Mouse (Mus musculus): ENCODE data around the gene Tmem163. TPM values are rescaled to one million over a fixed set of nuclear protein-coding genes. Genes with fewer than 3 reads are reported as not detected.

Gene Tmem163
- total and polyA plus RNA-seq, 3 experiments = 0.05 TPM; not detected in 2

DNA sequence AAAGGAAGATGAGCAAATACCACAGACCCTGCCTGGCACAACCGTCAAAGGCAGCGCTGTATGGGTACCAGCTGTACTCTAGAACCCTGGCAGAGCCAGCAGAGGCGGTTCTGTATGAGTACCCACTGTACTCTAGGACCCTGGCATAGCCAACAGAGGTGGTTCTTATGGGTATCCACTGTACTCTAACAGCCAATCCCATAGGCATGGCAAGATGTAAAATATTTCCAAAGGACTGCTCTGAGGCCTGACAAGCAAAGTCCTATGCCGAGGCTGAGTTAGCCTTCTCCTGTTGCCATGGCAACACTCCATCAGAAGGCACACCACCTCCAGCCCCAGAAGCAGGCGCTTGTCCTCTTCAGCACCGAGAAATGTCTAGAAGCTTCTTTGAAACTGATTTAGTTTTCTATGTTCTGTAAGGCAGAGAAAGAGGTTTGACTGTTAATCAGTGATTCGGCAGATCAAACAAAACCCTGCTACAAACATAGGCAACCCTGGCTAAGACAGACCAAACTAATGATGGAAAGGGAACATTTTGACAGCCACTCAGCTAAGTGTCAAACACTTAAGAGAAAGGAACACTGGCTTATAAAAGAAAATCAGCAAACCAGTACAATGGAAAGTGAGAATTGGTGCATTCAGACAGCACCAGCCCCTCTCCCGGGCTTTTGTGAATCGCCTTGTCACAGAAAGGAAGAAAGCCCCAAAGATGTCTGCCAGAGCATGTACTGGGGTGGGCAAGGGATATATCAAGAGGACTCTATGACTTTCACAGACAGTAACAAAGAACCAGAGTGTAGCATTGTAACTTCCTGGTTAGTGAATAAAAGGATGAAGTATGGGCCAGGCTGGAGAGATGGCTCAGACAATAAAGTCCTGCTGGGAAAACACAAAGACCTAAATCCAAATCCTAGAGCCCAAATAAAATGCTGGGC, 75.4 kb downstream of the Tmem163 start:
- TF ChIP-seq TAL1 (conservative IDR thresholded peaks at IDR 0.05; ENCODE audit: low read depth, low read length) = no peak
- no peak for TF ChIP-seq POLR2AphosphoS5 (IDR thresholded peaks at IDR 0.05; ENCODE audit: insufficient replicate concordance, low read depth, low read length)
- no peak for TF ChIP-seq GATA2 (IDR thresholded peaks at IDR 0.05; ENCODE audit: borderline replicate concordance, low read depth, low read length)
- TF ChIP-seq CTCF (IDR thresholded peaks at IDR 0.05; ENCODE audit: low read depth, low read length) = no peak
- H3K4me1 ChIP-seq (ENCODE audit: insufficient read depth, low read depth, low read length) = no peaks in the 10 kb centered on the region
- no peak for ATAC-seq (ENCODE audit: extremely low read depth, insufficient number of reproducible peaks, low FRiP score, poor library complexity, severe bottlenecking)
- no peaks in the 10 kb centered on the region for H3K36me3 ChIP-seq (replicated peaks)
- H3K4me3 ChIP-seq (ENCODE audit: low read depth, low read length) = no peak overlapping the region
- no peak for DNase-seq (ENCODE audit: low spot score)
- H3K9me3 ChIP-seq (replicated peaks) = no peaks in the 10 kb centered on the region
- no peaks in the 10 kb centered on the region for H3K27me3 ChIP-seq (ENCODE audit: insufficient read depth, low read length)

DNA sequence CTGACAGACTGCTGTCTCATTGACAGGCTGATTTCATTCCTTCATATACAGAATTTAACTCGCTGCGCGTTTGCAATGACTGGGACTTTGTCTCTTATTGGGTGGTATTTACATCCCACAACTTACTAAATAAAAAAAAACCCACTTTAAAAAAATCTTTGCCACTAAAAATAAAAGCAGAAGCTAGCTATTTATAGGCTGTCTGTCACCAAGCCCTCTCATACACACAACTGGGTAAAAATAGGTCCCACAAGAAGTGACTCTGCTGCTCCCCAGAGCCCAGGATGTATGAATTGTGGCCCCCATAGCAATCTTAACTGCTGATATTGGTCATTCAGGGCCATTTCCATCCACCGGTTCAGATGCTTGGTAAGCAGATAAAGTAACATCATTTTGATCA, 83.2 kb downstream of the Tmem163 start:
- no peaks in the 10 kb centered on the region for H3K4me1 ChIP-seq (ENCODE audit: insufficient read depth, low read depth, low read length)
- no peaks in the 10 kb centered on the region for H3K27me3 ChIP-seq (ENCODE audit: insufficient read depth, low read length)
- no peak overlapping the region for H3K4me3 ChIP-seq (ENCODE audit: low read depth, low read length)
- no peak for TF ChIP-seq GATA2 (IDR thresholded peaks at IDR 0.05; ENCODE audit: borderline replicate concordance, low read depth, low read length)
- TF ChIP-seq POLR2AphosphoS5 (IDR thresholded peaks at IDR 0.05; ENCODE audit: insufficient replicate concordance, low read depth, low read length) = no peak
- TF ChIP-seq TAL1 (conservative IDR thresholded peaks at IDR 0.05; ENCODE audit: low read depth, low read length) = no peak
- no peak for TF ChIP-seq CTCF (IDR thresholded peaks at IDR 0.05; ENCODE audit: low read depth, low read length)
- no peak for TF ChIP-seq GATA1 (IDR thresholded peaks at IDR 0.05; ENCODE audit: borderline replicate concordance, low read length)
- DNase-seq (ENCODE audit: low spot score) = no peak
- H3K9me3 ChIP-seq (replicated peaks) = peaks cover 7% of the 10 kb centered on the region
- H3K36me3 ChIP-seq (replicated peaks) = no peaks in the 10 kb centered on the region
- ATAC-seq (ENCODE audit: extremely low read depth, insufficient number of reproducible peaks, low FRiP score, poor library complexity, severe bottlenecking) = no peak

GRCm38 (mm10) chr1:127595735-127596134, 83.6 kb downstream of the Tmem163 start:
- no peak for ATAC-seq (ENCODE audit: extremely low read depth, insufficient number of reproducible peaks, low FRiP score, poor library complexity, severe bottlenecking)
- no peaks in the 10 kb centered on the region for H3K36me3 ChIP-seq (replicated peaks)
- TF ChIP-seq POLR2AphosphoS5 (IDR thresholded peaks at IDR 0.05; ENCODE audit: insufficient replicate concordance, low read depth, low read length) (no peak), GATA2 (IDR thresholded peaks at IDR 0.05; ENCODE audit: borderline replicate concordance, low read depth, low read length) (no peak), GATA1 (IDR thresholded peaks at IDR 0.05; ENCODE audit: borderline replicate concordance, low read length) (no peak), CTCF (IDR thresholded peaks at IDR 0.05; ENCODE audit: low read depth, low read length) (no peak), TAL1 (conservative IDR thresholded peaks at IDR 0.05; ENCODE audit: low read depth, low read length) (no peak)
- no peak for DNase-seq (ENCODE audit: low spot score)
- no peaks in the 10 kb centered on the region for H3K4me1 ChIP-seq (ENCODE audit: insufficient read depth, low read depth, low read length)
- H3K9me3 ChIP-seq (replicated peaks) = peaks cover 7% of the 10 kb centered on the region
- H3K27me3 ChIP-seq (ENCODE audit: insufficient read depth, low read length) = no peaks in the 10 kb centered on the region
- no peak overlapping the region for H3K4me3 ChIP-seq (ENCODE audit: low read depth, low read length)

DNA sequence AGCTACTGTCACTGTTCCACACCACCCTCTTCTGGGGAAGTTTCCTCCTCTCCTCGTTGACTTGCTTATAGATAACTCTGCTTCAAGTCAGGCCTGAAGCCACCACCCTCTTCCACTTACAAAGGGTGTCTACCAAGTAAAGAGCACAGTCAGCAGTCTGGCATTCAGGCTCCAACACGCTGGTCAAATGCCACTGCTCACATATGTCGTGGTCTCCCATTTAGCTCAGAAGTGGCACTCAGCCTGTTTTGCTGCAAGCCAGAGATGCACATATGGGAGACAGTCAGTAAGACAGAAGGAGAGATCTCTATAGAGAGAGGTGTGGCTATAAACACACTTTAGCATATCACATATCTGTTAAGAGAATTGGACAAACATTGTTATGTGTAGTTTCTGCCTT, 89.8 kb downstream of the Tmem163 start:
- Histone ChIP-seq H3K4me1 (ENCODE audit: insufficient read depth, low read depth, low read length) (no peaks in the 10 kb centered on the region), H3K9me3 (replicated peaks) (peaks cover 5% of the 10 kb centered on the region; the same call in 1 of the 2 replicates), H3K36me3 (replicated peaks) (no peaks in the 10 kb centered on the region), H3K27me3 (ENCODE audit: insufficient read depth, low read length) (no peaks in the 10 kb centered on the region), H3K4me3 (ENCODE audit: low read depth, low read length) (no peak overlapping the region)
- TF ChIP-seq POLR2AphosphoS5 (IDR thresholded peaks at IDR 0.05; ENCODE audit: insufficient replicate concordance, low read depth, low read length) (no peak), CTCF (IDR thresholded peaks at IDR 0.05; ENCODE audit: low read depth, low read length) (no peak), GATA1 (IDR thresholded peaks at IDR 0.05; ENCODE audit: borderline replicate concordance, low read length) (no peak), GATA2 (IDR thresholded peaks at IDR 0.05; ENCODE audit: borderline replicate concordance, low read depth, low read length) (no peak), TAL1 (conservative IDR thresholded peaks at IDR 0.05; ENCODE audit: low read depth, low read length) (no peak)
- ATAC-seq (ENCODE audit: extremely low read depth, insufficient number of reproducible peaks, low FRiP score, poor library complexity, severe bottlenecking) (no peak), DNase-seq (ENCODE audit: low spot score) (no peak)

DNA sequence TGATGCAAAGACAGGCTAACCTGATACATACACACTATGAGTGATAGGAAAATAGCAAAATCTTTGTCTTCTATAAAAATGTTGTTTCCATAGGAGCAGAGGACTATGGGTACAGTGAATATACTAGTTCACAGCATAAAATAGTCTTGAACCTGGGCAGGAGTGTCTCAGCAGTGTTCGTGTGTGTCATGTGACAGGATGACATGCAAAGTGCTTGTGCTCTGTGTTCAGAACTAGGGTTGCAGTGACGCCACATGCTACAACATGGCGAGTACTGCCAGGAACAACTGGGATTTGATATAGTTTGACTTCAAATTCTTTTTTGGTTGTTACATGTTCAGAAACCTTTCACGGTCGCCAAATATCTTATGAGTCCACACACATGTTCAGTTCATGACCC, 92.3 kb downstream of the Tmem163 start:
- Histone ChIP-seq H3K4me3 (ENCODE audit: low read depth, low read length) (no peak overlapping the region), H3K4me1 (ENCODE audit: insufficient read depth, low read depth, low read length) (no peaks in the 10 kb centered on the region), H3K9me3 (replicated peaks) (peaks cover 5% of the 10 kb centered on the region; the same call in 1 of the 2 replicates), H3K27me3 (ENCODE audit: insufficient read depth, low read length) (no peaks in the 10 kb centered on the region), H3K36me3 (replicated peaks) (no peaks in the 10 kb centered on the region)
- ATAC-seq (ENCODE audit: extremely low read depth, insufficient number of reproducible peaks, low FRiP score, poor library complexity, severe bottlenecking) = no peak
- TF ChIP-seq CTCF (IDR thresholded peaks at IDR 0.05; ENCODE audit: low read depth, low read length) = no peak
- no peak for TF ChIP-seq GATA2 (IDR thresholded peaks at IDR 0.05; ENCODE audit: borderline replicate concordance, low read depth, low read length)
- no peak for TF ChIP-seq TAL1 (conservative IDR thresholded peaks at IDR 0.05; ENCODE audit: low read depth, low read length)
- TF ChIP-seq POLR2AphosphoS5 (IDR thresholded peaks at IDR 0.05; ENCODE audit: insufficient replicate concordance, low read depth, low read length) = no peak
- no peak for TF ChIP-seq GATA1 (IDR thresholded peaks at IDR 0.05; ENCODE audit: borderline replicate concordance, low read length)
- DNase-seq (ENCODE audit: low spot score) = no peak

- no peaks in the 10 kb centered on the region for H3K36me3 ChIP-seq (replicated peaks)
- TF ChIP-seq GATA1 (IDR thresholded peaks at IDR 0.05; ENCODE audit: borderline replicate concordance, low read length) = no peak
- TF ChIP-seq CTCF (IDR thresholded peaks at IDR 0.05; ENCODE audit: low read depth, low read length) = no peak
- TF ChIP-seq GATA2 (IDR thresholded peaks at IDR 0.05; ENCODE audit: borderline replicate concordance, low read depth, low read length) = no peak
- no peak for TF ChIP-seq TAL1 (conservative IDR thresholded peaks at IDR 0.05; ENCODE audit: low read depth, low read length)
- TF ChIP-seq POLR2AphosphoS5 (IDR thresholded peaks at IDR 0.05; ENCODE audit: insufficient replicate concordance, low read depth, low read length) = no peak
- H3K9me3 ChIP-seq (replicated peaks) = peaks cover 5% of the 10 kb centered on the region; the same call in 1 of the 2 replicates
- no peak for ATAC-seq (ENCODE audit: extremely low read depth, insufficient number of reproducible peaks, low FRiP score, poor library complexity, severe bottlenecking)
- no peaks in the 10 kb centered on the region for H3K27me3 ChIP-seq (ENCODE audit: insufficient read depth, low read length)
- no peak overlapping the region for H3K4me3 ChIP-seq (ENCODE audit: low read depth, low read length)
- H3K4me1 ChIP-seq (ENCODE audit: insufficient read depth, low read depth, low read length) = no peaks in the 10 kb centered on the region
- DNase-seq (ENCODE audit: low spot score) = no peak
These were observed 93.2 kb downstream of the Tmem163 start for GRCm38 (mm10) chr1:127586156-127586555.

Data from G1E (cell line).